Mouse (Mus musculus): Measurements from ENCODE around the gene Cacna1f.

Gene Cacna1f

DNA sequence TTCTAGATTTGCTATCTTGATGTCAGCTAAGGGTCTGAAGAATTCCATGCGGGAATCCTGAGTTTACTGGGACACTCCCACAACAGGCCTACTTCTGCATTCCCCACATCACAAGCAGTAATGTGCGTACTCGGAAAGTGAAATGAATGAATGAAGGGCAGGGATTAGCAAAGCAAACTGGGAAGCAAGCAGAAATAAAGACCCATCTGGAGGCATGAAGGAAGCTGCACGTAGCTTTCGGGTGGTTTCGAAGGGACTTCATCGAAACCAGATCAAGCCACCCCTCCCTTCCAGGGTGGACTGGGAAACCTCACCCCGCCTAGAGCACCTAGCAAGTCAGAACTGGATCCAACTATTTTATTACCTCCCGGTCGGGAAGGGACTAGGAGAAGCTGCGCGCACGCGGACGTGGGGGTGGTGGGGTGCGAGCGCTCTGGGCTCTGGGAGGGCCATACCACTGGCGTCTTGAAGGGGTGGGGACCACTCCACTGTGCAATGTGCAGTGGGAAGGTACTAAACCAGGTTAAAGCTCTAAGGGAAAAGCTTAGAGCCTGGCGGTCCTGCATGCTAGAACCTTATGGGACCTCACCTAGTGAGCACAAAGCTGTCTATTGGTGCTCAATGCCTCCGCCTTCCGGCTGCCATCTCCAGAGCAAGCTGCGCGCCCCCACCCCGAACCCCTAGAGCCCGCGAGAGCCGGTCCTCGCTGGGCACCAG, 67.6 kb downstream of the Cacna1f start:
- peak; percentile 66 for DNase-seq (ENCODE audit: low read depth)

DNA sequence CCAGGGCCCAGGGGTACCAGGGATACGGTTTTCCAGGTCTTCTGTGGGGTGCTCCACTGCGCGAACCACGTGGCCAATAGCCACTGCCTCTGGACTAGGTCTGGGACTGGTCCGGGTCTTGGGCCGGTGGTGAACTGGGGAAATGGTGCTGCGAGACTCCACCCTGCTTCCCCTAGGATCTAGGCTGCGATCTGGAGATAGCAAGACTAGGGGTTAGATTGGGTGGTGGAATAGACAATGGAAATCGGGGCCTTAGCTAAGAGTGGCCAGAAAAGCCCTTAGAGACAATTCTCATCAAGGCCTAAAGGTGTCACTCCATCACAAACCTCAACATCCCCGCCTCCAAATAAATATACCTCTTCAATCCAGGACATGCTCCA, 68.1 kb downstream of the Cacna1f start:
- peak; percentile 63 for DNase-seq (ENCODE audit: low read depth)

DNA sequence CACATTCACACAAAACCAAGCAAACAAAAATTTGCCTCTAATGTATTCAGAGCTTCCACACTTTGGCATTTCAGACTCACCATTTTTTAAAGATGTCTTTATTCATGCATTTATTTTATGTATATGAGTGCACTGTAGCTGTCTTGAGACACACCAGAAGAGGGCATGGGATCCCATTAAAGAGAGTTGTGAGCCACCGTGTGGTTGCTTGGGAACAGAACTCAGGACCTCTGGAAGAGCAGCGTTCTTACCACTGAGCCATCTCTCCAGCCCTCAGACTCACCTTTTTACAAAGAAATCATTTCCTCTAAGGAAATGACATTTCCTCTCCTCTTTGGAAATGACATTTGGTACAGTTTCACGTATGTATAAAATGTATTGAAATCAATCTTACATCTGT, 72.1 kb downstream of the Cacna1f start:
- peak; percentile 68 for DNase-seq (ENCODE audit: low read depth)

DNA sequence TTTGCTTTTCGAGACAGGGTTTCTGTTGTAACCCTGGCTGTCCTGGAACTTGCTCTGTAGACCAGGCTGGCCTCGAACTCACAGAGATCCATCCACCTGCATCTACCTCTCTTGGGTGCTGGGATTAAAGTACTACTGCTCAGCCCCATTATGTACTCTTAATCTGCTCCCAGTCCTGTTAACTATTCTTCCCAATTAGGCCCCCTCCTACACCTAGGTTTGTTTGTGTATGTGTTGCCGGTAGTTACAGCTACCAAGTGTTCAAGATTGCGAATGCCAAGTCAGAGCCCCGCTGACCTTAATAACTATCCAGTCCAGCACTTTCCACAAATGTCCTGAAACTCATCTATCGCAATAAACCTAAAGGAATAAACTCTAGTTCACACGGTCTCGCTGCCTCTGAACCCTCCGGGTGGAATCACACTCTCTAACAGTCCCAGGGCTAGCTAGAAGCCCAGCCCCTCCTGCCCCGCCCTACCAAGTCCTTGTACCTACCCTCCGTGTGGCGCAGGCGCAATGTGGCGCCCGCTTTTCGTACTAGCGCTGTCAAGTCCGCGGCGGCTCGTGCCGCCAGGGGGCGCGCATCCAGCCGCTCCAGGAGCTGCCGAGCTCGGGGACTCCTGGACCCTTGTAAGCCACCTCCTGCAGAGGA, 72.6 kb downstream of the Cacna1f start:
- peak; percentile 93 for DNase-seq (ENCODE audit: low read depth)

DNA sequence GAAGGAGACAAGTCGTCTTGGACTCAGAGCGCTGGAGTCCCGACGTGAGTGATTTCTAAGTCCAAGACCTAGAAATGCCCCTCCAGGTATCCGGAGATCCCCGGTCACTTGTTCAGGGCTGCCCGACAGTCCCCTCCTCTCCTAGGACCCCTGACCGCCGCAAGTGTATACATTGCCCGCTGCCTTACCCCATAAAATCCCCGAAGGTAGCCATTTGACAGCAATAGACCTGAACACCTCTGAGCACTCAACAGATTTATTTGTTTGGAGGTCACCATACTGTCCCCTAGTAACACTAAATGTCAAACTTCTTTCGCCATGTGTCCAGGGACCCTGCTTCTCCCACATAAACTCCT, 73.2 kb downstream of the Cacna1f start:
- DNase-seq (ENCODE audit: low read depth): no peak

DNA sequence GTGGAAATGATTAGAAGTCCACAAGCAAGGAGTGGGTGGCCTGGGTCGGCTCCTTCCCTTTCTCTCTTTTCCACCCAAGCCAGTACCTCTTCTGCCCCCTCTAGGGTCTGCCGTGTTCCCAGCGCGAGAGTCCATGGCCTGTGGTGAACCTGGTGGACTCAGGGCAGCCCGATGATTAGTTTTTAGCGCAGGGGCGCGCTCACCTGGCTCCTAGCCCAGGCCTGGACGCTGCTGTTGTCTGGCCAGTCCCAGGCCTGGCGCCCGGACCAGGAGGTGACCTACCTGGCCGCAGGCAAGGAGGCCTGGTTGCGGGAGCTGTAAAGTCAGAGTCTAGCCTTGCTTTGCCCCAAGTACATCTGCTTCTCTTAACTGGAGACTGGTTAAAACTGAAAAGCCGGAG, 74.0 kb downstream of the Cacna1f start, which contains the start of gene Magix:
TSS of gene Magix (minus strand) at position 388 of the 400 bp plus-strand sequence.
- no peak for DNase-seq (ENCODE audit: low read depth)
